Mouse (Mus musculus) neural tube, embryonic 11.5 days (tissue): ENCODE results near the gene Mbd6. TPM values are rescaled to one million over a fixed set of nuclear protein-coding genes. Genes with fewer than 3 reads are reported as not detected.

Experiments used
- ATAC-seq: fragments of 200-750 bp; cut with Nextera tagmentation; 2 replicates; pipeline ENCODE4 v1.8.0; 2017; ENCODE audit warnings: moderate number of reproducible peaks, mild to moderate bottlenecking, moderate TSS enrichment, moderate library complexity; ENCODE audit not compliant: insufficient read depth, low FRiP score, low TSS enrichment
- DNase-seq: peaks from one replicate; pipeline ENCODE4 v3.0.0-alpha.2; 2015; ENCODE audit warnings: low spot score
- H3K27ac ChIP-seq: fragments of 300-500 bp; sonication (generic); 2 replicates; pipeline ENCODE4 v1.5.1; 2014; ENCODE audit warnings: low read depth, mild to moderate bottlenecking, low read length
- H3K27me3 ChIP-seq: fragments of 300-500 bp; sonication (generic); 2 replicates; pipeline ENCODE4 v1.6.1; 2014; ENCODE audit warnings: mild to moderate bottlenecking, low read length, mixed read lengths; ENCODE audit not compliant: control insufficient read depth, insufficient read depth
- H3K36me3 ChIP-seq: fragments of 300-500 bp; sonication (generic); 2 replicates; pipeline ENCODE4 v1.6.1; 2014; ENCODE audit warnings: mild to moderate bottlenecking, low read length, moderate library complexity, mixed read lengths; ENCODE audit not compliant: control insufficient read depth, insufficient read depth
- H3K4me1 ChIP-seq: fragments of 300-500 bp; sonication (generic); 2 replicates; pipeline ENCODE4 v1.6.1; 2014; ENCODE audit warnings: low read length, mixed read lengths; ENCODE audit not compliant: control insufficient read depth, insufficient read depth
- H3K4me2 ChIP-seq: fragments of 300-500 bp; sonication (generic); 2 replicates; pipeline ENCODE4 v1.6.1; 2014; ENCODE audit warnings: low read depth, mild to moderate bottlenecking, moderate library complexity
- H3K4me3 ChIP-seq: fragments of 300-500 bp; sonication (generic); 2 replicates; pipeline ENCODE4 v1.5.1; 2014; ENCODE audit warnings: low read depth, low read length
- H3K9ac ChIP-seq: fragments of 300-500 bp; sonication (generic); 2 replicates; pipeline ENCODE4 v1.6.1; 2014; ENCODE audit warnings: mild to moderate bottlenecking, low read length
- H3K9me3 ChIP-seq: fragments of 300-500 bp; sonication (generic); 2 replicates; pipeline ENCODE4 v1.6.1; 2016; ENCODE audit warnings: low read length; ENCODE audit not compliant: control insufficient read depth
- WGBS: fragments of 180-500 bp; shearing (Covaris S2); extraction: QIAGEN DNeasy Blood & Tissue Kit; methylation state at CpG from one replicate; pipeline ENCODE4 v1.1.7; 2014; 5-methylcytosine and 5-hydroxymethylcytosine counted together
- polyA plus RNA-seq: library from polyadenylated mRNA; unstranded; fragments of >200 nt; fragmentation: Nextera tagmentation; extraction: Ambion mirVana; gene quantifications from 2 replicates; pipeline ENCODE4 v1.2.1, GENCODE M21; 2014

The Mbd6 gene
- polyA plus RNA-seq, 1 experiment from 2014 or later = 17.6 TPM

- no peak for DNase-seq
- H3K27ac ChIP-seq = no peak overlapping the region
- peaks cover 47% of the 10 kb centered on the region for H3K36me3 ChIP-seq
- WGBS = 90% methylated on average over 2 of the region's 2 CpGs
- no peak overlapping the region for H3K9ac ChIP-seq
- no peaks in the 10 kb centered on the region for H3K27me3 ChIP-seq
- H3K4me3 ChIP-seq = no peak overlapping the region
- no peak for ATAC-seq
- no peak overlapping the region for H3K4me2 ChIP-seq
- no peaks in the 10 kb centered on the region for H3K4me1 ChIP-seq
- H3K9me3 ChIP-seq = no peaks in the 10 kb centered on the region
These were observed 9.1 kb downstream of the Mbd6 start for GRCm38 (mm10) chr10:127279730-127280129.

- Histone ChIP-seq H3K4me1 (no peaks in the 10 kb centered on the region; the same call in 1 of the 2 replicates), H3K27ac (no peak overlapping the region), H3K9ac (no peak overlapping the region), H3K9me3 (no peaks in the 10 kb centered on the region), H3K36me3 (peaks cover 18% of the 10 kb centered on the region), H3K4me2 (no peak overlapping the region), H3K4me3 (no peak overlapping the region), H3K27me3 (no peaks in the 10 kb centered on the region)
- no peak for ATAC-seq
- DNase-seq = no peak
- WGBS = 93% methylated on average over 11 of the region's 11 CpGs
These were observed 14.4 kb downstream of the Mbd6 start for GRCm38 (mm10) chr10:127274261-127275022.

- H3K9me3 ChIP-seq = no peaks in the 10 kb centered on the region
- H3K27ac ChIP-seq = no peak overlapping the region
- no peak for ATAC-seq
- peaks cover 11% of the 10 kb centered on the region for H3K36me3 ChIP-seq
- no peak for DNase-seq
- H3K4me2 ChIP-seq = no peak overlapping the region
- H3K4me3 ChIP-seq = no peak overlapping the region
- 89% methylated on average over 5 of the region's 5 CpGs for WGBS
- H3K9ac ChIP-seq = no peak overlapping the region
- H3K27me3 ChIP-seq = no peaks in the 10 kb centered on the region
- H3K4me1 ChIP-seq = peaks cover 7% of the 10 kb centered on the region
These were observed 16.4 kb downstream of the Mbd6 start for GRCm38 (mm10) chr10:127272371-127272770.

GRCm38 (mm10) chr10:127269884-127270283 lies 18.9 kb downstream of the Mbd6 start:
- Histone ChIP-seq H3K4me2 (no peak overlapping the region), H3K27me3 (no peaks in the 10 kb centered on the region), H3K27ac (no peak overlapping the region), H3K4me3 (no peak overlapping the region), H3K36me3 (peaks cover 4% of the 10 kb centered on the region; the same call in 1 of the 2 replicates), H3K9ac (no peak overlapping the region), H3K9me3 (no peaks in the 10 kb centered on the region), H3K4me1 (peaks cover 13% of the 10 kb centered on the region)
- DNase-seq (no peak), ATAC-seq (no peak)
- WGBS = 70% methylated on average over 4 of the region's 4 CpGs

- no peak overlapping the region for H3K4me2 ChIP-seq
- H3K4me1 ChIP-seq = peaks cover 13% of the 10 kb centered on the region
- no peaks in the 10 kb centered on the region for H3K9me3 ChIP-seq
- no peak overlapping the region for H3K9ac ChIP-seq
- H3K36me3 ChIP-seq = peaks cover 4% of the 10 kb centered on the region; the same call in 1 of the 2 replicates
- 86% methylated on average over 12 of the region's 12 CpGs for WGBS
- DNase-seq (no peak), ATAC-seq (no peak)
- no peak overlapping the region for H3K27ac ChIP-seq
- H3K27me3 ChIP-seq = 0 out of 2 replicates have a peak, but pooled peaks cover 2% of the 10 kb centered on the region
- no peak overlapping the region; the same call in 1 of the 2 replicates for H3K4me3 ChIP-seq
These were observed 19.8 kb downstream of the Mbd6 start for GRCm38 (mm10) chr10:127269036-127269435.

- no peak overlapping the region for H3K9ac ChIP-seq
- DNase-seq = no peak
- peaks cover 13% of the 10 kb centered on the region for H3K4me1 ChIP-seq
- H3K4me3 ChIP-seq = no peak overlapping the region
- peaks cover 4% of the 10 kb centered on the region; the same call in 1 of the 2 replicates for H3K36me3 ChIP-seq
- 86% methylated on average over 5 of the region's 5 CpGs for WGBS
- H3K4me2 ChIP-seq = no peak overlapping the region
- 0 out of 2 replicates have a peak overlapping the region, but pooled peaks have one; percentile 8 for H3K27ac ChIP-seq
- no peaks in the 10 kb centered on the region for H3K9me3 ChIP-seq
- peaks cover 6% of the 10 kb centered on the region for H3K27me3 ChIP-seq
- no peak for ATAC-seq
These were observed 20.4 kb downstream of the Mbd6 start for GRCm38 (mm10) chr10:127268401-127268800.

- Histone ChIP-seq H3K27ac (no peak overlapping the region), H3K9me3 (no peaks in the 10 kb centered on the region), H3K4me2 (peak overlapping the region; percentile 94), H3K4me3 (peak overlapping the region; percentile 99), H3K27me3 (peaks cover 9% of the 10 kb centered on the region), H3K9ac (peak overlapping the region; percentile 99), H3K36me3 (peaks cover 4% of the 10 kb centered on the region; the same call in 1 of the 2 replicates), H3K4me1 (peaks cover 16% of the 10 kb centered on the region)
- ATAC-seq (no peak), DNase-seq (no peak)
- 82% methylated on average over 5 of the region's 5 CpGs for WGBS
These were observed 21.5 kb downstream of the Mbd6 start for GRCm38 (mm10) chr10:127267318-127267717.

GRCm38 (mm10) chr10:127266112-127267091 lies 22.4 kb downstream of the Mbd6 start, which contains the start of gene Dctn2:
Dctn2 (plus strand) TSS chr10:127266368.
- Histone ChIP-seq H3K9ac (peak within 1 kb of the TSS; percentile 99), H3K36me3 (peaks cover 4% of the 10 kb centered on the region; the same call in 1 of the 2 replicates), H3K27ac (peak within 1 kb of the TSS; percentile 87), H3K4me2 (peak within 1 kb of the TSS; percentile 94), H3K27me3 (peaks cover 9% of the 10 kb centered on the region), H3K9me3 (no peaks in the 10 kb centered on the region), H3K4me3 (peak within 1 kb of the TSS; percentile 99), H3K4me1 (peaks cover 16% of the 10 kb centered on the region)
- ATAC-seq = peak; percentile 95
- DNase-seq = peak; percentile 94
- WGBS = under 1% methylated on average over 67 of the region's 70 CpGs
